Mouse (Mus musculus): ENCODE data around the gene Ascc1. TPM values are rescaled to one million over a fixed set of nuclear protein-coding genes. Genes with fewer than 3 reads are reported as not detected.
"Not testable (repeated sequence)": the region's sequence is repeated elsewhere in the genome, so short reads cannot be mapped to it uniquely, and the experiment has no call there.

Ascc1 gene
- polyA plus RNA-seq, 1 experiment from 2014 or later = 47.4 TPM

DNA sequence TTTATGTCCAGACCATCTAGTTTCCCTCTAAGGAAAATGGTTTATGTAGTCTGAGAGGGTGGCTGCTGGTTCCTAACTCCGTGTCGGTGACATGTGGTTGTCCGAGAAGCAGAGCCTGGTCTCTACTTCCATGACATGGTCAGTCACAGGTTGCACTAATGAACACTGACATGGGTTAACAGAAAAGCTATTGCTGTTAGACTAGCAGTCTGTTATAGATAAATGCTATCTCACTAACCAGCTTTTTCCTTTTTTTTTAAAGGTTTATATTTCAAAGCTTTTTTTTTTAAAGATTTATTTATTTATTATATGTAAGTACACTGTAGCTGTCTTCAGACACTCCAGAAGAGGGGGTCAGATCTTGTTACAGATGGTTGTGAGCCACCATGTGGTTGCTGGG, 3.5 kb upstream of the Ascc1 start:
- H3K9ac ChIP-seq (ENCODE audit: low read depth, low read length) = no peak overlapping the region
- ATAC-seq (ENCODE audit: low FRiP score, low TSS enrichment) = no peak
- no peak overlapping the region for H3K4me3 ChIP-seq (ENCODE audit: low read length)
- H3K27ac ChIP-seq (ENCODE audit: low read depth, low read length) = no peak overlapping the region
- no peaks in the 10 kb centered on the region for H3K9me3 ChIP-seq (ENCODE audit: control insufficient read depth, low read length)
- WGBS = 95% methylated on average over 3 of the region's 3 CpGs
- no peaks in the 10 kb centered on the region for H3K27me3 ChIP-seq (ENCODE audit: control insufficient read depth, insufficient read depth, low read length)
- H3K36me3 ChIP-seq (ENCODE audit: control insufficient read depth, insufficient read depth, low read length) = peaks cover 30% of the 10 kb centered on the region; the same call in 1 of the 2 replicates
- H3K4me2 ChIP-seq (replicated peaks; ENCODE audit: low read depth, low read length) = no peak overlapping the region
- H3K4me1 ChIP-seq (ENCODE audit: control insufficient read depth, insufficient read depth, low read length) = peaks cover 7% of the 10 kb centered on the region; the same call in 1 of the 2 replicates

DNA sequence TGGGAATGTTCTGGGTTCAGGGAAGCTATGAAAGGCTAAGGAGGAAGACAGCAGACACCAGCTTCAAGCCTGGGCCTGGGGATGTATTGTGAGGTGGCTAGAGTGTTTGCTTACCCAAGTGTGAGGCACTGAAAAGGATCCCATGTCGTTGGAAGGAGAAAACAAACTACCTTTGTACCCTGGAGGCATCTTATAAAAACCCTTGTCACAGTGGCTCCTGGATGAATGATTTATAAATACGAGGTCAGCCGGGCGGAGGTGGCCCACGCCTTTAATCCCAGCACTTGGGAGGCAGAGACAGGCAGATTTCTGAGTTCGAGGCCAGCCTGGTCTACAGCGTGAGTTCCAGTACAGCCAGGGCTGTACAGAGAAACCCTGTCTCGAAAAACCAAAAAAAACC, 942 bp upstream of the Ascc1 start:
- H3K27me3 ChIP-seq (ENCODE audit: control insufficient read depth, insufficient read depth, low read length); H3K36me3 ChIP-seq (ENCODE audit: control insufficient read depth, insufficient read depth, low read length); H3K9ac ChIP-seq (ENCODE audit: low read depth, low read length); ATAC-seq (ENCODE audit: low FRiP score, low TSS enrichment); H3K4me1 ChIP-seq (ENCODE audit: control insufficient read depth, insufficient read depth, low read length); H3K27ac ChIP-seq (ENCODE audit: low read depth, low read length); H3K9me3 ChIP-seq (ENCODE audit: control insufficient read depth, low read length): not testable (repeated sequence)
- 74% methylated on average over 8 of the region's 8 CpGs for WGBS
- Histone ChIP-seq H3K4me3 (ENCODE audit: low read length) (peak overlapping the region; percentile 60; the same call in 1 of the 2 replicates), H3K4me2 (replicated peaks; ENCODE audit: low read depth, low read length) (peak overlapping the region; percentile 49)

DNA sequence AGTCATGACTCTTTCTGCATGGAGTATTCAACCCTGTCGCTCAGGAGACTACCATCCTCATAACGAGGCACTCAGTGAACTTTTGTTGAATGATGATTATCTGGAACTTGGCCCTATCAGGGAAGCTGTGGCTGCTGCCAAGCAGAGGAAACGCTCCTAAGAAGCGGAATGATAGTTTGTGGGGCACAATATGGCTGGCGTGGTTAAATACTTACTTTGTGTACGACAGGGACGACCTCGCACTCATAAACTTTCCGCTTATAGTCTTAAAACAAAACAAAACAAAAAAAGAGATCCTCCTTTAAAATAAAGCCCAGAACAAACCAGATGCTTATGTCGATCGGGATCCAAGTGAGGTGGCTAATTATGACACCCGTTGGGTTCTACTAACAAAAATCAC, 402 bp upstream of the Ascc1 start:
- H3K4me1 ChIP-seq (ENCODE audit: control insufficient read depth, insufficient read depth, low read length) = peaks cover 7% of the 10 kb centered on the region; the same call in 1 of the 2 replicates

DNA sequence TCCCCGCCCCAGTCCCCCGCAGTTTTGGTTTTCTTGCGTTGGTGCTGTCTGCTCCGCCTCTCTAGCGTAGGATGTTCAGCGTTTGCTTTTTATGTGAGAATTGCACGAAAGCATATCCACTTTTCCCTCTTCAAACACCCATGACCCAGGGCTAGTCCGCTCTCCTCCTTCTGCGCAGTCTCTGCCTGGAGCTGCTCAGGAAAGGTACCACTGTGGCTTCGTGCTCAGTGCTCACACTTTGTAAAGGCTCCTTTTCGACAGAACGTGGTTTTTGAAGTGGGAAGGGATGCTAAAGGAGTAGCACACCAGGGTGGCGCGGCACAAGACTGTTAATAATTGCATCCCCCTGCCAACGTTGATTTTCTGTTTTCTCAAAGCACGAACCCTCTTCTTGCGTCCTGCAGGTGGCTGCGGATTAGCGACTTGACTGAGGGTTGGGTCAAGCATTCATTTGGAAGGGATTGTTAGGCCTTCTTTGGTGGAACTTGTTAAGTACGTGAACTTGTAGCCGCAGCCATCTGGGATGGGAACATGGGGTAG, 678 bp downstream of the Ascc1 start:
- no peak for ATAC-seq (ENCODE audit: low FRiP score, low TSS enrichment)
- WGBS = 1% methylated on average over 21 of the region's 21 CpGs

More for the DNA sequence above, 402 bp upstream of the Ascc1 start:
- peak overlapping the region; percentile 92 for H3K27ac ChIP-seq (ENCODE audit: low read depth, low read length)
- no peaks in the 10 kb centered on the region for H3K27me3 ChIP-seq (ENCODE audit: control insufficient read depth, insufficient read depth, low read length)
- peak overlapping the region; percentile 61 for H3K9ac ChIP-seq (ENCODE audit: low read depth, low read length)
- WGBS = 4% methylated on average over 12 of the region's 12 CpGs
- H3K9me3 ChIP-seq (ENCODE audit: control insufficient read depth, low read length) = no peaks in the 10 kb centered on the region
- H3K4me3 ChIP-seq (ENCODE audit: low read length) = peak overlapping the region; percentile 60
- peak overlapping the region; percentile 49 for H3K4me2 ChIP-seq (replicated peaks; ENCODE audit: low read depth, low read length)
- peaks cover 10% of the 10 kb centered on the region; the same call in 1 of the 2 replicates for H3K36me3 ChIP-seq (ENCODE audit: control insufficient read depth, insufficient read depth, low read length)
- no peak for ATAC-seq (ENCODE audit: low FRiP score, low TSS enrichment)

DNA sequence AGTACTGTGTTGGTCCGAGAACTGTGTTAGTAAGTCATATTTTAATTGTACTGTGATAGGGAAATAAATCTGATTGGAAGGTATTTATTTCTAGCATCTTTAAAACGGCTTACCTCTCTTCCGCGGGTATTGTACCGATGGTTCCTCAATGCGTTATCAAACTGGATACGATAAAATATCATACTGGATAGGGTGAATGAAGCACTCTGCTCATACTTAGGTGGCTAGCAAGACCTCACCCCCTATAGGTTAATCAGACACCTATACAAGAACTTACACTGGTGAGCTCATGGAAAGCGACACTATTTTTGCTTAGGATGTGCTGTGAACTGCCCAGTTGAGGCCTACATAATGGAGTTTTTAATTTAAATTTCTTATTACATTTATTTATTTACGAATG, 1.2 kb downstream of the Ascc1 start:
- H3K4me1 ChIP-seq (ENCODE audit: control insufficient read depth, insufficient read depth, low read length) = peaks cover 7% of the 10 kb centered on the region; the same call in 1 of the 2 replicates
- peak overlapping the region; percentile 49 for H3K4me2 ChIP-seq (replicated peaks; ENCODE audit: low read depth, low read length)
- H3K27me3 ChIP-seq (ENCODE audit: control insufficient read depth, insufficient read depth, low read length) = no peaks in the 10 kb centered on the region
- peak overlapping the region; percentile 92; the same call in 1 of the 2 replicates for H3K27ac ChIP-seq (ENCODE audit: low read depth, low read length)
- peaks cover 15% of the 10 kb centered on the region; the same call in 1 of the 2 replicates for H3K36me3 ChIP-seq (ENCODE audit: control insufficient read depth, insufficient read depth, low read length)
- no peaks in the 10 kb centered on the region for H3K9me3 ChIP-seq (ENCODE audit: control insufficient read depth, low read length)
- WGBS = 73% methylated on average over 9 of the region's 9 CpGs
- H3K9ac ChIP-seq (ENCODE audit: low read depth, low read length) = peak overlapping the region; percentile 61; the same call in 1 of the 2 replicates
- peak overlapping the region; percentile 60; the same call in 1 of the 2 replicates for H3K4me3 ChIP-seq (ENCODE audit: low read length)
- no peak for ATAC-seq (ENCODE audit: low FRiP score, low TSS enrichment)

More for the DNA sequence above, 678 bp downstream of the Ascc1 start:
- Histone ChIP-seq H3K36me3 (ENCODE audit: control insufficient read depth, insufficient read depth, low read length) (peaks cover 15% of the 10 kb centered on the region; the same call in 1 of the 2 replicates), H3K4me3 (ENCODE audit: low read length) (peak overlapping the region; percentile 60), H3K9me3 (ENCODE audit: control insufficient read depth, low read length) (no peaks in the 10 kb centered on the region), H3K9ac (ENCODE audit: low read depth, low read length) (peak overlapping the region; percentile 61), H3K27me3 (ENCODE audit: control insufficient read depth, insufficient read depth, low read length) (no peaks in the 10 kb centered on the region), H3K4me1 (ENCODE audit: control insufficient read depth, insufficient read depth, low read length) (peaks cover 7% of the 10 kb centered on the region; the same call in 1 of the 2 replicates), H3K4me2 (replicated peaks; ENCODE audit: low read depth, low read length) (peak overlapping the region; percentile 49), H3K27ac (ENCODE audit: low read depth, low read length) (peak overlapping the region; percentile 92)

DNA sequence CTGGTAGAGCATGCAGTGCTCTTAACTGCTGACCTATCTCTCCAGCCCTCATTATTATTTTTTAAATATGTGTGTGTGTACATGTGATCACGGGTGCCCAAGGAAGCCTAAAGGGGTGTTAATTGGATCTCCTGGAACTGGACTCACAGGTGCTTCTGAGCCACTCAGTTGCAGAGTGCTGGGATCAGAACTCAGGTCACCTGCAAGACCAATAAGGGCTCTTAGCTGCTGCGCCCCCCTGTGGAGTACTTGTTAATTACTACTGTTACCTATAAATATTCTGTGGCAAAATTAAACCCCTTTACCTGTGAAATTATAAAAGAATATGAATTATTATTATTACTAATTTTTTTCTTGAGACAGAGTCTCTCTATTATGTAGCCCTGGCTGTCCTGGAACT, 2.7 kb downstream of the Ascc1 start:
- H3K36me3 ChIP-seq (ENCODE audit: control insufficient read depth, insufficient read depth, low read length) = peaks cover 15% of the 10 kb centered on the region; the same call in 1 of the 2 replicates
- H3K9ac ChIP-seq (ENCODE audit: low read depth, low read length) = no peak overlapping the region
- no peaks in the 10 kb centered on the region for H3K9me3 ChIP-seq (ENCODE audit: control insufficient read depth, low read length)
- ATAC-seq (ENCODE audit: low FRiP score, low TSS enrichment) = no peak
- peaks cover 7% of the 10 kb centered on the region; the same call in 1 of the 2 replicates for H3K4me1 ChIP-seq (ENCODE audit: control insufficient read depth, insufficient read depth, low read length)
- H3K27me3 ChIP-seq (ENCODE audit: control insufficient read depth, insufficient read depth, low read length) = no peaks in the 10 kb centered on the region
- no peak overlapping the region for H3K4me2 ChIP-seq (replicated peaks; ENCODE audit: low read depth, low read length)
- H3K27ac ChIP-seq (ENCODE audit: low read depth, low read length) = no peak overlapping the region
- 63% methylated on average over 2 of the region's 2 CpGs for WGBS
- H3K4me3 ChIP-seq (ENCODE audit: low read length) = no peak overlapping the region

DNA sequence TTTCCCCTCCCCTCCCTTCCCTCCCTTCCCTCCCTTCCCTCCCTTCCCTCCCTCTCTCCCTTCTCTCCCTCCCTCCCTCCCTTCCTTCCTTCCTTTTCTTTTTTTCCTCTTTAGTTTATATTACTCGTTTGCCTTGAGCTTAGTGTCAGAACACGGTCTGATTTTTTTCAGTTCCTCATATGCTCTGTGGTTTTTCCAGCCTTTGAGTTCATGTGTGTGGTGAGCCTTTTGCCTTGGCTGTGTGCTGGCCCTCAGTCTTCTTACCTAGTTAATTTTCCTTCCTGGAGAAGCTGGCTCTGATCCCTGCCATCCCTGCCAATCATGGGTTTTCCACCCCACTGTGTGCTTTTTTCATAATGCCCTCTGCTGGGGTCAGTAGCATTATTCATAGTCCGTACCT, 6.5 kb downstream of the Ascc1 start:
- peaks cover 22% of the 10 kb centered on the region; the same call in 1 of the 2 replicates for H3K36me3 ChIP-seq (ENCODE audit: control insufficient read depth, insufficient read depth, low read length)
- no peaks in the 10 kb centered on the region for H3K4me1 ChIP-seq (ENCODE audit: control insufficient read depth, insufficient read depth, low read length)
- H3K9me3 ChIP-seq (ENCODE audit: control insufficient read depth, low read length) = no peaks in the 10 kb centered on the region
- no peak overlapping the region for H3K4me3 ChIP-seq (ENCODE audit: low read length)
- 73% methylated on average over 3 of the region's 3 CpGs for WGBS
- no peak for ATAC-seq (ENCODE audit: low FRiP score, low TSS enrichment)
- H3K27ac ChIP-seq (ENCODE audit: low read depth, low read length) = no peak overlapping the region
- H3K27me3 ChIP-seq (ENCODE audit: control insufficient read depth, insufficient read depth, low read length) = no peaks in the 10 kb centered on the region
- no peak overlapping the region for H3K9ac ChIP-seq (ENCODE audit: low read depth, low read length)
- H3K4me2 ChIP-seq (replicated peaks; ENCODE audit: low read depth, low read length) = no peak overlapping the region

DNA sequence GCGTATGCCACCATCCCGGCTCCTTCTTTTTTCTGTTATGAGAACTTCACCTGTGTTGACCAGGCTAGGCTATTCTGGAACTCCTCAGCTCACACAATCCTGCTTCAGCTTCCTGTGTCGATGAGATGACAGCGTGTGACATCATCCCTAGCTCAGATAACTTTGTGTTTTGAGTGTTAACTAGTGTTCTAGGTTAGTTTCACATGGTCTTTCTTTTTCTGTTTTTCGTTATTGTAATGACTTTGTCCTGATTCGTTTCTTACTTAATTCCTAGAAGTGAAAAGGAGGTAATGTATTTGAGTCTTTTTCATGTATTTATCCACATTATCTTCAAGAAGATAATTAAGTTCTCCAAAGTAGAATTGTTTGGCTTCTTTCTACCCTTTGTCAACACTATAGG, 13.6 kb downstream of the Ascc1 start:
- H3K4me1 ChIP-seq (ENCODE audit: control insufficient read depth, insufficient read depth, low read length) = no peaks in the 10 kb centered on the region
- H3K4me3 ChIP-seq (ENCODE audit: low read length) = no peak overlapping the region
- H3K36me3 ChIP-seq (ENCODE audit: control insufficient read depth, insufficient read depth, low read length) = peaks cover 36% of the 10 kb centered on the region; the same call in 1 of the 2 replicates
- H3K27ac ChIP-seq (ENCODE audit: low read depth, low read length) = no peak overlapping the region
- no peak overlapping the region for H3K9ac ChIP-seq (ENCODE audit: low read depth, low read length)
- ATAC-seq (ENCODE audit: low FRiP score, low TSS enrichment) = no peak
- H3K27me3 ChIP-seq (ENCODE audit: control insufficient read depth, insufficient read depth, low read length) = no peaks in the 10 kb centered on the region
- H3K4me2 ChIP-seq (replicated peaks; ENCODE audit: low read depth, low read length) = no peak overlapping the region
- WGBS = 94% methylated on average over 6 of the region's 6 CpGs
- no peaks in the 10 kb centered on the region for H3K9me3 ChIP-seq (ENCODE audit: control insufficient read depth, low read length)

DNA sequence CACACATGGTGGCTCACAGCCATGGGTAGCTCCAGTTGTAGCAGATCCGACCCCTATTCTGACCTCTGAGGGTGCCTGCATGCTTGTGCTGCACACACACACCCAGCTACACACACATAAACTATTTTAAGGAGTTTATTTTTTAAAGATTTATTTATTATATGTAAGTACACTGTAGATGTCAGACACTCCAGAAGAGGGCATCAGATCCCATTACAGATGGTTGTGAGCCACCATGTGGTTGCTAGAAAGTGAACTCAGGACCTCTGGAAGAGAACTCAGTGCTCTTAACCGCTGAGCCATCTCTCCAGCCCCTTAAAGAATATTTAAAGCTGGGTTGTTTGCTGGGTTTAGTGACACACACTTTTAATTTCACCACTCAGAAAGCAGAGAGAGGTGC, 16.7 kb downstream of the Ascc1 start:
- no peaks in the 10 kb centered on the region for H3K27me3 ChIP-seq (ENCODE audit: control insufficient read depth, insufficient read depth, low read length)
- H3K4me3 ChIP-seq (ENCODE audit: low read length) = no peak overlapping the region
- 73% methylated on average over 2 of the region's 2 CpGs for WGBS
- no peaks in the 10 kb centered on the region for H3K4me1 ChIP-seq (ENCODE audit: control insufficient read depth, insufficient read depth, low read length)
- ATAC-seq (ENCODE audit: low FRiP score, low TSS enrichment) = no peak
- no peak overlapping the region for H3K9ac ChIP-seq (ENCODE audit: low read depth, low read length)
- H3K36me3 ChIP-seq (ENCODE audit: control insufficient read depth, insufficient read depth, low read length) = peaks cover 26% of the 10 kb centered on the region; the same call in 1 of the 2 replicates
- no peak overlapping the region for H3K27ac ChIP-seq (ENCODE audit: low read depth, low read length)
- H3K4me2 ChIP-seq (replicated peaks; ENCODE audit: low read depth, low read length) = no peak overlapping the region
- no peaks in the 10 kb centered on the region for H3K9me3 ChIP-seq (ENCODE audit: control insufficient read depth, low read length)

All from kidney, embryonic 14.5 days (tissue).